Mouse (Mus musculus) megakaryocyte, embryonic 14.5 days (primary cell): ENCODE measurements at regions not wholly inside any gene's neighbourhood (a gene's known extent, or its start where the extent isn't known, plus 50 kb on each side); places are given as distances from the start of the nearest gene placed in this dataset.

Experiments
- FLI1 ChIP-seq: IDR thresholded peaks from 2 replicates; pipeline ENCODE4 v1.6.1; 2012; ENCODE audit warnings: low read length, inconsistent platforms, mixed read lengths
- GATA1 ChIP-seq: IDR thresholded peaks from 3 replicates; pipeline ENCODE4 v1.6.1; 2012; ENCODE audit warnings: mixed read lengths, low read length, inconsistent platforms, borderline replicate concordance

DNA sequence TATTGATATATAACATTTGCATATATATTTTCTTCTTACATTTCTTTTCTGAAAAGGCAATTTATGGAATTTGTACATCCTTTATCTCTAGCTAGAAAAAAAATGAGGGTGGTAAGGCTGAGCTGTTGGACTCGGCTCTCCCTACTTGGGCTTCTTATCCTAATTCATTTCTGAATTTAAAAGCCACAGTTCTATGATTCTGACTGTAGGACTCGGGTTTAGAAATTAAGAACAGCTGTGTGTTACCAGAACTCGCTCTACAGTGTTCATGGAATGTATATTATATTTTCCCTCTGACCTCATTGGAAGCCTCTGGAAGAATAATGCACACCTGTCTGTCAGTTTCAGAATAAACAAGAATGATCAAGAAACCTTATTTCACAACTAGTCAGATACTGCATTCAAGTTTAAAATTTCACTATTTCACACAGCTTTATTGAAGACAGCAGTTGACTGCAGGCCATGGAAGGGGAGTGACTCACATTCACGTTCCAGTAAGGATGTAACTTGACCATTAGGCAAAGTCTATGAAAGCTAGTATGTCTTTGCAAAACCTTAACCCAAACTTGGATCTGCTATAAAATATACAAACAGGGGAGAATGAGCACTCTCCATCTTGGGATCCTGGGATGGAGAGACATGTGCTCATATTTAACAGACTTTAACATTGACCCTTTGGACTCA is 207.4 kb downstream of the Papss1 start:
- TF ChIP-seq GATA1 (no peak), FLI1 (no peak)
